Mouse (Mus musculus): Measurements from ENCODE around the gene Tnfsf15. TPM values are rescaled to one million over a fixed set of nuclear protein-coding genes. Genes with fewer than 3 reads are reported as not detected.

Gene Tnfsf15
- polyA plus RNA-seq (2017; shearing (Covaris generic)) = 0.63 TPM

DNA sequence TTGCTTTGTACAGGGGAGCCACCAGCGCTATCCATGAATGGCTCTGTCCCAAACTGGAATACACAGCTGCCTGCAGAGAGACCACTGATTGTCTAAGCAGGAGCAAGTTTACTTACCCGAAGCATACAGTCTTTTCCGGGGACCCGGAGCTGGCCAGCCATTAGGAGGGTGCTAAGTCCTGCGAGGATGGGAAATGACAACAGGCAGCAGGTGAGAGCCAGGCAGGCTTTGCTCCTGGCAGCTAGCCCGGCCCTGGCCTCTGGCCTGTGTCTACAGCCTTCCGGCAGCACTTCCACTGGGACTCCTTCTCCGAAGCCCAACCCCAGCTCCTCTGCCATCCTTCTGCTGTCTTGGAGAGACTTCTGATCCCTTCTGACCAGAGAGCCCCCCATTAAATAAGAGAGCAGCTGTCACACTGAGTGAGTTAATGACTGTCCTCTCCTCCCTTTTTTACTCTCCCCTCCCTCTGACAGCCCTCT, at the start of gene Tnfsf15:
Gene Tnfsf15, minus strand, starts transcription at position 421 of the 479 bp plus-strand sequence.

Other genes starting within 250 kb of the Tnfsf15 start
- 5.0 TPM for gene Whrn, start 249.1 kb downstream of the Tnfsf15 start, polyA plus RNA-seq (2017; shearing (Covaris generic))
- 112 TPM for gene Atp6v1g1, start 200.3 kb downstream of the Tnfsf15 start, polyA plus RNA-seq (2017; shearing (Covaris generic))
- gene Tmem268, start 186.3 kb downstream of the Tnfsf15 start, polyA plus RNA-seq (2017; shearing (Covaris generic)) = 19.9 TPM
- gene Gm11213, start 139.9 kb downstream of the Tnfsf15 start, polyA plus RNA-seq (2017; shearing (Covaris generic)) = not detected
- gene Tex48, start 122.7 kb downstream of the Tnfsf15 start, polyA plus RNA-seq (2017; shearing (Covaris generic)) = not detected
- gene Gm11214, start 81.7 kb downstream of the Tnfsf15 start, polyA plus RNA-seq (2017; shearing (Covaris generic)) = not detected
- 370 TPM for gene Tnfsf8, start 116.2 kb upstream of the Tnfsf15 start, polyA plus RNA-seq (2017; shearing (Covaris generic))

Data from effector memory CD4-positive, alpha-beta T cell, adult 7 months (primary cell).